Mouse (Mus musculus) kidney, embryonic 16.5 days (tissue): ENCODE measurements at regions not wholly inside any gene's neighbourhood (a gene's known extent, or its start where the extent isn't known, plus 50 kb on each side); places are given as distances from the start of the nearest gene placed in this dataset.

ENCODE experiments used
- ATAC-seq: fragments of 200-750 bp; cut with Nextera tagmentation; 2 replicates; pipeline ENCODE4 v1.8.0; 2017; ENCODE audit warnings: moderate TSS enrichment; ENCODE audit not compliant: low FRiP score, low TSS enrichment
- H3K27ac ChIP-seq: fragments of 300-500 bp; sonication (generic); 2 replicates; pipeline ENCODE4 v1.5.1; 2014; ENCODE audit warnings: low read length
- H3K27me3 ChIP-seq: fragments of 300-500 bp; sonication (generic); 2 replicates; pipeline ENCODE4 v1.6.1; 2014; ENCODE audit warnings: low read length, control low read depth, mixed read lengths; ENCODE audit not compliant: insufficient read depth
- H3K36me3 ChIP-seq: fragments of 300-500 bp; sonication (generic); 2 replicates; pipeline ENCODE4 v1.6.1; 2014; ENCODE audit warnings: low read length, control low read depth, mixed read lengths; ENCODE audit not compliant: insufficient read depth
- H3K4me1 ChIP-seq: fragments of 300-500 bp; sonication (generic); 2 replicates; pipeline ENCODE4 v1.6.1; 2014; ENCODE audit warnings: low read length, control low read depth, mixed read lengths; ENCODE audit not compliant: insufficient read depth
- H3K4me2 ChIP-seq: fragments of 300-500 bp; sonication (generic); replicated peaks from 2 replicates; pipeline ENCODE4 v1.6.1; 2014; ENCODE audit warnings: low read depth, low read length
- H3K4me3 ChIP-seq: fragments of 300-500 bp; sonication (generic); 2 replicates; pipeline ENCODE4 v1.5.1; 2014; ENCODE audit warnings: mild to moderate bottlenecking, low read length
- H3K9ac ChIP-seq: fragments of 300-500 bp; sonication (generic); replicated peaks from 2 replicates; pipeline ENCODE4 v1.6.1; 2014; ENCODE audit warnings: low read length
- H3K9me3 ChIP-seq: fragments of 300-500 bp; sonication (generic); 2 replicates; pipeline ENCODE4 v1.6.1; 2016; ENCODE audit warnings: low read length, control low read depth
- WGBS: fragments of 180-500 bp; shearing (Covaris S2); extraction: QIAGEN DNeasy Blood & Tissue Kit; methylation state at CpG from one replicate; pipeline ENCODE4 v1.1.7; 2014; 5-methylcytosine and 5-hydroxymethylcytosine counted together

- Histone ChIP-seq H3K36me3 (no peaks in the 10 kb centered on the region), H3K9me3 (no peaks in the 10 kb centered on the region), H3K9ac (no peak overlapping the region), H3K4me3 (no peak overlapping the region), H3K4me1 (no peaks in the 10 kb centered on the region), H3K4me2 (no peak overlapping the region), H3K27me3 (no peaks in the 10 kb centered on the region), H3K27ac (no peak overlapping the region)
- 59% methylated on average over 3 of the region's 3 CpGs for WGBS
- no peak for ATAC-seq
These were observed 137.0 kb upstream of the Irs2 start for GRCm38 (mm10) chr8:11145251-11145650.

DNA sequence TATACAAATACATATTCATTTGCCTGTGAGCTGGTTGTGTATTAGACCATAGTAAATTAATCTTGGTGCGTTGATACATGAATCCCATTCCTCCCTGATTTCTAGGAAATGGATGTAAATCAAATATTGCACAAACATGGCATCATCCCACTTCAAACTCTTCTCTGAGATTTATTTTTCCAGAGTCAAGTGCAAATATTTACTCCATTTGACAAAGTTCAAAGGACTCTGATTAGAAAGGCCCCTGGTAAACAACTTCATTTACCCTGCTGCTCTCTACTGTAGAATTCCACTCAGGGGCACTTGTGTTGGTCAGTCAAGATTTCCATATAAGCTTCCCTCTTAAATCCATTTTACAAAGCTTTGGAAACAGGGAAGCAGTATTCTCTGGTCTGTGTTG, 132.3 kb upstream of the Irs2 start:
- H3K9me3 ChIP-seq, result no peaks in the 10 kb centered on the region
- no peaks in the 10 kb centered on the region for H3K27me3 ChIP-seq
- no peak for ATAC-seq
- no peak overlapping the region for H3K4me3 ChIP-seq
- WGBS, result 87% methylated on average over 1 of the region's 1 CpGs
- H3K36me3 ChIP-seq, result no peaks in the 10 kb centered on the region
- H3K27ac ChIP-seq, result no peak overlapping the region
- no peak overlapping the region for H3K4me2 ChIP-seq
- no peaks in the 10 kb centered on the region for H3K4me1 ChIP-seq
- no peak overlapping the region for H3K9ac ChIP-seq

DNA sequence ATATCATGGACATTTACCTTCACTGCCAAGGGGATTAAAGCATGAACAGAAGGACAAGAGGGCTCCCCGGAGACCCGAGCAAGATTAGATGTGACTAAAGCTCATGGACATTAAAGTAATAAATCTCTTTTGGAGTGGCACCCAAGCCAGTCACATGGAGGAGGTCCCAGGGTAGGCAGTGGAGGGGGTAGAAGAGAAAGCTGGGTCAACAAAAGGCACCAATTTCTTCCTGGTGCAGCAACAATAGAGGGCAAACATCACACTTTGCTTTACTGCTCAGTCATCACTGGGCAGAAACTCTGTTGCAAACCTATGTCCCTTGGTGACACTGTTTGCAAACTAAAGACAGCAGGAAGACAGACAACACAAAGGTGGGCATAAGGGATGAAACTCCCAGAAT, 131.0 kb upstream of the Irs2 start:
- H3K4me2 ChIP-seq, result no peak overlapping the region
- no peaks in the 10 kb centered on the region for H3K36me3 ChIP-seq
- no peak overlapping the region for H3K27ac ChIP-seq
- no peaks in the 10 kb centered on the region for H3K4me1 ChIP-seq
- no peak overlapping the region for H3K9ac ChIP-seq
- ATAC-seq, result no peak
- H3K9me3 ChIP-seq, result no peaks in the 10 kb centered on the region
- WGBS, result 66% methylated on average over 2 of the region's 2 CpGs
- H3K4me3 ChIP-seq, result no peak overlapping the region
- H3K27me3 ChIP-seq, result no peaks in the 10 kb centered on the region

DNA sequence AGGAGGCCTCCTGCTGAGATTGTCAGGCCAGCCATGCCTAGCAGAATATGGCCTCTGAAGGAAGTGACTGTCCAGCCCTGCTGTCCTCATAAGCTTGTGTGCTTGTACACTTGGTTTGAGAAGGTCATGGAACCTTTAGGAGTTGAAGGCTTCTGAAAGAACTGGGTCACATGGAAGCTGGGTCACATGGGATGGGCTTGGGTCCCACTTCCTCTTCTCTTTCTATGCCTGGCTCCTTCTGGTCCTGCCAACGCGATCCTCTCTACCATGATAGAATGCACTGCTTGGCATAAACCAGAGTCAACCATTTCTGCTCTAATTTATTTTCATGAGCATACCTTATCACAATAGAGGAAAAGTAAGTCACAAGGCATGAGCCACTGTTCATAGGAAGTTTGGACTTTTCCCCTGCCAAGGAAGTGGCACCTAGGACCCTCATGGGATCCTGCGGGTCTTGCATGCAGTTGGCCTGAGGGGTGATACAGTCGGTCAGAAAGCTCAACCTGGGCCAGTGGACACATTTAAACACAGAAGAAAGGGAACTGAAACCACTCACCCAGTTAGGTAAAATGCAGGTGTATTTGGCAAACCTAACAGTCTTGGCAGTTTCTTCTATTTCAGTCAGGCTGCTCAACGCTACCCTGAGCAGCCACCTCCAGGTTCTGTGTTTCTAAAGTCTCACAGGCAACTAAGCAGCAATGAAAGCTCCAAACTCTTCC, 130.2 kb upstream of the Irs2 start:
- Histone ChIP-seq H3K4me2 (no peak overlapping the region), H3K9ac (no peak overlapping the region), H3K27ac (no peak overlapping the region), H3K27me3 (no peaks in the 10 kb centered on the region), H3K36me3 (no peaks in the 10 kb centered on the region), H3K9me3 (no peaks in the 10 kb centered on the region), H3K4me1 (no peaks in the 10 kb centered on the region), H3K4me3 (no peak overlapping the region)
- WGBS, result 91% methylated on average over 5 of the region's 5 CpGs
- no peak for ATAC-seq

DNA sequence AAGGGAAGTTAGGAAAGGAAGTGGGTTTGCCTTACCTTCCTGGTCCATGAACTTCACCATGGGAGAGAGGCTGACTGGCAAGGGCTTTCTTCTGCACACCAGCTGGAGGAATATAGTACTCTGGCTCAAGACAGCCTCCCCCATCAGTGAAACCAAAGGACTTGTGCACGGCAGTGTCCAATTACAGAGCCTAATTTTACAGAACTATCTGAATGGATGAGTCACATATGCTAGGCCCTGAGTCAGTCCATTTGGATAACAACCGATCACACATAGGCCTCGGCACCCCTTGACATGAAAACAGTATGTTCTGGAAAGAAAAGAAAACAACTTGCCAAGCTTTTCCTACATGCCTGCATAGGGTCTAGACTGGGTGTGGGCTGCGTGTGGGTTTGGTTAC, 128.3 kb upstream of the Irs2 start:
- no peak for ATAC-seq
- Histone ChIP-seq H3K4me1 (no peaks in the 10 kb centered on the region), H3K4me2 (no peak overlapping the region), H3K27ac (no peak overlapping the region), H3K36me3 (no peaks in the 10 kb centered on the region), H3K9me3 (no peaks in the 10 kb centered on the region), H3K27me3 (no peaks in the 10 kb centered on the region), H3K4me3 (no peak overlapping the region), H3K9ac (no peak overlapping the region)
- 68% methylated on average over 4 of the region's 4 CpGs for WGBS

DNA sequence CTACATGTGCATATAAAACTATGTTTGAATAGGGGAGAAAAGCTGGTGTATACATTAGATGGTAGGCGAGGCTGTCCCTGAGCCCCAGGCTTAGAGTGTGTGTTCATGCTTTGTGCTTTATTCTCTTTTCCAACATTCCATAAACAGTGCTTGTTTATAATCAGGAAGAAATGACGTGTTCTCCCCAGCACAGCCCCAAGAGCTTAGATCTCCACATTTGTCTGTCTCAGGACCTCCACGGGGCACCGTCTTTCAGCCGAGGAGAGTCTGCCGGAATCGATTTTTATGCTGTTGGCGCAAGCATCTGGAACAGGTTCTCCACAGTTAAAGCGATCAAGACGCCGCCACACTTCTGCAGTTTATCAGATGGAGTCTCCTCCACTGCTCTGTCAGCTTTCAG, 126.9 kb upstream of the Irs2 start:
- WGBS, result 88% methylated on average over 11 of the region's 11 CpGs

DNA sequence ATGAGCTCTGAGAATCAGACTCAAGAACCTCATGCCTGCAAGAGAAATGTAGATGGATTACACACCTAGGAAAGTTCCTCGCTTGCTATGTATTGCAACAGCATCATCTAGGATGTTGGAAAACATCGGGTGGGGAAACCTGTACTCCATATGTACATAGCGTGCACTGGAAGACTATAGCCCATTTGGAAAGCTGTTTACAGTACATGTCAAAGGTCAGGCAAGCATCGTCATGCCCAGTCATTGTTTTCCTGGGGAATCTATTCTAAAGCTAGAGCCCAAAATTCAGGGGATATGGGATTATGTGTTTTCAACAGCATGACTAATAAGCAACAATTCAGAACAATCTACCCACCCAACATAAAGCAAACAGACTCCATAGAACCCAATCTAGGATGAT, 126.3 kb upstream of the Irs2 start:
- H3K36me3 ChIP-seq, result no peaks in the 10 kb centered on the region
- no peak overlapping the region for H3K9ac ChIP-seq
- no peaks in the 10 kb centered on the region for H3K9me3 ChIP-seq
- H3K27ac ChIP-seq, result no peak overlapping the region
- 88% methylated on average over 4 of the region's 4 CpGs for WGBS
- no peak overlapping the region for H3K4me2 ChIP-seq
- H3K27me3 ChIP-seq, result no peaks in the 10 kb centered on the region
- no peak overlapping the region for H3K4me3 ChIP-seq
- no peak for ATAC-seq
- H3K4me1 ChIP-seq, result no peaks in the 10 kb centered on the region

More for the DNA sequence above, 126.9 kb upstream of the Irs2 start:
- no peaks in the 10 kb centered on the region for H3K27me3 ChIP-seq
- H3K27ac ChIP-seq, result no peak overlapping the region
- H3K9me3 ChIP-seq, result no peaks in the 10 kb centered on the region
- ATAC-seq, result no peak
- H3K9ac ChIP-seq, result no peak overlapping the region
- H3K36me3 ChIP-seq, result no peaks in the 10 kb centered on the region
- no peak overlapping the region for H3K4me2 ChIP-seq
- H3K4me1 ChIP-seq, result no peaks in the 10 kb centered on the region
- H3K4me3 ChIP-seq, result no peak overlapping the region

- no peak for ATAC-seq
- no peak overlapping the region for H3K4me3 ChIP-seq
These were observed 110.9 kb upstream of the Irs2 start for GRCm38 (mm10) chr8:11119030-11119634.

GRCm38 (mm10) chr8:11116534-11116933, 108.3 kb upstream of the Irs2 start:
- Histone ChIP-seq H3K4me2 (no peak overlapping the region), H3K4me1 (peaks cover 4% of the 10 kb centered on the region; the same call in 1 of the 2 replicates), H3K27me3 (no peaks in the 10 kb centered on the region), H3K36me3 (no peaks in the 10 kb centered on the region), H3K27ac (no peak overlapping the region), H3K9me3 (no peaks in the 10 kb centered on the region), H3K4me3 (no peak overlapping the region), H3K9ac (no peak overlapping the region)
- no peak for ATAC-seq
- 80% methylated on average over 5 of the region's 5 CpGs for WGBS

More at GRCm38 (mm10) chr8:11119030-11119634, 110.9 kb upstream of the Irs2 start:
- no peaks in the 10 kb centered on the region for H3K4me1 ChIP-seq
- H3K27ac ChIP-seq, result no peak overlapping the region
- H3K9ac ChIP-seq, result no peak overlapping the region
- no peaks in the 10 kb centered on the region for H3K36me3 ChIP-seq
- no peaks in the 10 kb centered on the region for H3K27me3 ChIP-seq
- no peak overlapping the region for H3K4me2 ChIP-seq
- no peaks in the 10 kb centered on the region for H3K9me3 ChIP-seq
- 65% methylated on average over 5 of the region's 5 CpGs for whole genome bisulfite sequencing

DNA sequence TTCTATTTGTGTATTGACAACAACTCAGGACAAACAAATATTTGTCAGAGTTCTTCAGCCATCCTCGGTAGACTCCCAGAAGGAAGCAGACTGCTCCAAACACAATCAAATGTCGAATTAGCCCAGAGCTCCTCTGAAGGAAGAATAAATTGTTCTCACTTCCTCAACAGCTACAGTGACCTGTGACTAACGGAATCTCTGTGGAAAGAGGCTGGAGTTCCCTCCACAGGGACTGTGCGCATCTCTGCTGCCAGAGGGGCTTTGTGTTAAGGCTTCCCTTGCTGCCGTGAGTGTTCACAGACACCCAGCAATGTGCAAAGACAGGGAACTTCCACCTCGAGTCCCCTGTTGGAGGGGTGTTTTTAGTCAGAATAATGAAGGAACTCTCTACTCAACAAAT, 107.0 kb upstream of the Irs2 start:
- ATAC-seq, result no peak
- Histone ChIP-seq H3K4me2 (no peak overlapping the region), H3K4me3 (no peak overlapping the region), H3K4me1 (peaks cover 4% of the 10 kb centered on the region; the same call in 1 of the 2 replicates), H3K9me3 (no peaks in the 10 kb centered on the region), H3K9ac (no peak overlapping the region), H3K27me3 (no peaks in the 10 kb centered on the region), H3K27ac (no peak overlapping the region), H3K36me3 (no peaks in the 10 kb centered on the region)
- WGBS, result 38% methylated on average over 6 of the region's 6 CpGs
